Mouse (Mus musculus): ENCODE measurements at regions not wholly inside any gene's neighbourhood (a gene's known extent, or its start where the extent isn't known, plus 50 kb on each side); places are given as distances from the start of the nearest gene placed in this dataset.
"Not testable (repeated sequence)": the region's sequence is repeated elsewhere in the genome, so short reads cannot be mapped to it uniquely, and the experiment has no call there.

DNA sequence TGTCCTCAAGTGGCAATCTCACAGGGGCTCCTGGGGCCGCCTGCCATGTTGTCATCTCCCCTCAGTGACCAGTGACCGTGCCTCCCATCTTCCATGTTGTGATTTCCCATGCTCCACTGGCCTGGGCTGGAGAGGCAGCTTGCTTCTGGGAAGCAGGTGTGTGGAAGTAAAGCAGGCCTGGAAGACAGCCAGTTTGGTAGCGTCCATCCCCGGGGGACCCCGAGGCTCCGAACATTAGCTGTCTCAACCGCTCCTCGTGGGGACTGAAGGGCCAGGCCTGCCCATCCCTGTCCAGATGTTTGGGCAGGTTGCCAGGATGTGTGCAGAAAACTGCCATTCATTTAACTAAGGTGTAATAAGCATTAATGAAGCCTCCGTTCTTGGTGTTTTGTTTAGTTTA is 307.1 kb upstream of the 3110018I06Rik start:
- Histone ChIP-seq H3K9ac (replicated peaks) (no peak overlapping the region), H3K36me3 (no peaks in the 10 kb centered on the region), H3K4me3 (replicated peaks) (no peak overlapping the region), H3K4me1 (replicated peaks) (peaks cover 10% of the 10 kb centered on the region; the same call in 1 of the 2 replicates), H3K27ac (no peak overlapping the region), H3K27me3 (no peaks in the 10 kb centered on the region), H3K4me2 (replicated peaks) (no peak overlapping the region), H3K9me3 (no peaks in the 10 kb centered on the region)
- WGBS, result 86% methylated on average over 9 of the region's 9 CpGs
- no peak for ATAC-seq

DNA sequence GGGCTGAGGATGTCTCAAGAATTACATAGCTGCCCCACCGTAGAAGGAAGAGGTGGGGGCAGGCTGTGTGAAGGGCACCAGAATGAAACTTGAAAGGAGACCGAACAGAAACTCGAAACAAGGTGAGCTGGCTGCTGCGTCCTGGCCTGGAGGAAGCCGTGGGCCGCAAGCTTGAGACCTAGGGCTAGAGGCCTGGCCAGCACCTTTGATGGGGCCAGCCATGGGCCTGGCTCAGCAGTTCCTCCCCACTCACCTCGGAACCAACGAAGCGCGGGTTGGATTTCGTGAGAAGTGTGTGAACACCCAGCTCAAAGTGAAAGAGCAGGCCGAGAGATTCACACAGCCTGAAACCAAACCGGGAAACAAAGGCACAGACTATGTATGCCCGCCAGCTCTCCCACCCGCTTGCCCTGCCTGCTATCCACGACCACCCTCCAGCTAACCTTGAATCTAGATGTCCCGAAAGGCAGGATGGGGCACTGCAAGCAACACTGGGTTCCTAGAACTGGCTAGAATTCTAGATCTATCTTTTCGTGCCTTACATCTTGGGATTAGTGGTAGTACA is 306.3 kb upstream of the 3110018I06Rik start:
- no peak for ATAC-seq
- 90% methylated on average over 18 of the region's 18 CpGs for WGBS
- Histone ChIP-seq H3K9ac (replicated peaks) (no peak overlapping the region), H3K4me3 (replicated peaks) (no peak overlapping the region), H3K27me3 (no peaks in the 10 kb centered on the region), H3K4me1 (replicated peaks) (peaks cover 10% of the 10 kb centered on the region; the same call in 1 of the 2 replicates), H3K9me3 (no peaks in the 10 kb centered on the region), H3K4me2 (replicated peaks) (no peak overlapping the region), H3K36me3 (no peaks in the 10 kb centered on the region), H3K27ac (no peak overlapping the region)

DNA sequence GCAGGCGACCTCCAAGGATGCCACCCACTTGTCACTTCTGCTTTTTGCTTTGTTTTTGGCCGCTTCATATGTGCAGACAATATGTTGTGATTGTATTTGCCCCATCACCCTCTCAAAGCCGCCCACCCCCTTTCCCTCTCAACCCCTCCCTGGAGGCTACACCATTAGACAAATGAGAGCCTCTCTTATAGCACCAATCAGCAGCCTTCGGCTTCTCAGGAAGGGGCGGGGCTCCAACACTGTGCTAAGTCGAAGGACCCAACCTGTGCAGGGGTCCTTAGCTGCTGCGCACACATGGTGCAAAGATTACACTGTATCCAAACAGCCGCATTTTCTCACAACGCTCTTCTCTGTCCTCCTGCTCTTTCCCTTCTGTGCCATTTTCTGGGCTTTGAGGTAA is 305.1 kb upstream of the 3110018I06Rik start:
- H3K27me3 ChIP-seq, result no peaks in the 10 kb centered on the region
- 0 out of 2 replicates have a peak, but pooled peaks have one; percentile 45 for ATAC-seq
- peak overlapping the region; percentile 5; the same call in 1 of the 2 replicates for H3K4me2 ChIP-seq (replicated peaks)
- H3K4me3 ChIP-seq (replicated peaks), result no peak overlapping the region
- H3K4me1 ChIP-seq (replicated peaks), result peaks cover 10% of the 10 kb centered on the region; the same call in 1 of the 2 replicates
- no peak overlapping the region for H3K27ac ChIP-seq
- 57% methylated on average over 9 of the region's 9 CpGs for WGBS
- H3K36me3 ChIP-seq, result no peaks in the 10 kb centered on the region
- no peak overlapping the region for H3K9ac ChIP-seq (replicated peaks)
- no peaks in the 10 kb centered on the region for H3K9me3 ChIP-seq

DNA sequence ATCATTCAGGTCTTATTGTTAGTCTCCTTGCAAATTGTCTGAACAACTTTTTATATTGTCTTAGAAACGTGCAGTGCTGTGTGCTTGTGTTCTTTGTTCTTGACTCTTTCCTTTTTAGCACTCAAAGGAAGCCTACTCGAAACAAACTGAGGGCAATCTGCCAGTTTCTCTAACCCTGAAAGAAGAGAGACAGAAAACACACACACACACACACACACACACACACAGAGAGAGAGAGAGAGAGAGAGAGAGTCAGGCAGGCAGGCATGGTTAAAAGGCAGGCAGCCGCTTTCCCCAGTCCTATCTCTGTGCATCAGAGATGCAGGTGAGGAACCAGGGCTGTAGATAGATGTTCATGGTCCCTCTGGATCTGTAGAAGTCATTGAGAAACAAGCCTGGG is 304.0 kb upstream of the 3110018I06Rik start:
- 44% methylated on average over 3 of the region's 3 CpGs for WGBS

GRCm38 (mm10) chr12:107186361-107186760 is 302.1 kb upstream of the 3110018I06Rik start:
- Histone ChIP-seq H3K27me3 (no peaks in the 10 kb centered on the region), H3K4me3 (replicated peaks) (no peak overlapping the region), H3K4me1 (replicated peaks) (peaks cover 10% of the 10 kb centered on the region; the same call in 1 of the 2 replicates), H3K4me2 (replicated peaks) (no peak overlapping the region), H3K36me3 (no peaks in the 10 kb centered on the region), H3K9ac (replicated peaks) (no peak overlapping the region), H3K9me3 (no peaks in the 10 kb centered on the region), H3K27ac (no peak overlapping the region)
- ATAC-seq, result no peak
- 84% methylated on average over 6 of the region's 6 CpGs for WGBS

More for the DNA sequence above, 304.0 kb upstream of the 3110018I06Rik start:
- Histone ChIP-seq H3K27me3 (no peaks in the 10 kb centered on the region), H3K36me3 (no peaks in the 10 kb centered on the region), H3K9me3 (no peaks in the 10 kb centered on the region), H3K9ac (replicated peaks) (no peak overlapping the region), H3K27ac (no peak overlapping the region), H3K4me1 (replicated peaks) (peaks cover 10% of the 10 kb centered on the region; the same call in 1 of the 2 replicates), H3K4me3 (replicated peaks) (no peak overlapping the region), H3K4me2 (replicated peaks) (no peak overlapping the region)
- no peak for ATAC-seq

GRCm38 (mm10) chr12:107188055-107188454 is 300.4 kb upstream of the 3110018I06Rik start:
- no peaks in the 10 kb centered on the region for H3K27me3 ChIP-seq
- H3K4me3 ChIP-seq (replicated peaks), result no peak overlapping the region
- no peaks in the 10 kb centered on the region for H3K9me3 ChIP-seq
- no peaks in the 10 kb centered on the region for H3K36me3 ChIP-seq
- peaks cover 9% of the 10 kb centered on the region; the same call in 1 of the 2 replicates for H3K4me1 ChIP-seq (replicated peaks)
- no peak overlapping the region for H3K4me2 ChIP-seq (replicated peaks)
- WGBS, result 90% methylated on average over 5 of the region's 5 CpGs
- ATAC-seq, result no peak
- H3K9ac ChIP-seq (replicated peaks), result no peak overlapping the region
- H3K27ac ChIP-seq, result no peak overlapping the region

GRCm38 (mm10) chr12:107198389-107199018 is 289.9 kb upstream of the 3110018I06Rik start:
- no peaks in the 10 kb centered on the region for H3K4me1 ChIP-seq (replicated peaks)
- H3K4me2 ChIP-seq (replicated peaks), result no peak overlapping the region
- no peaks in the 10 kb centered on the region for H3K27me3 ChIP-seq
- H3K36me3 ChIP-seq, result no peaks in the 10 kb centered on the region
- WGBS, result 80% methylated on average over 2 of the region's 2 CpGs
- ATAC-seq, result no peak
- H3K9me3 ChIP-seq, result no peaks in the 10 kb centered on the region
- H3K9ac ChIP-seq (replicated peaks), result no peak overlapping the region
- H3K4me3 ChIP-seq (replicated peaks), result no peak overlapping the region
- no peak overlapping the region for H3K27ac ChIP-seq

GRCm38 (mm10) chr12:107200903-107201302 is 287.5 kb upstream of the 3110018I06Rik start:
- WGBS, result 74% methylated on average over 4 of the region's 4 CpGs
- H3K9me3 ChIP-seq, result no peaks in the 10 kb centered on the region

GRCm38 (mm10) chr12:107208826-107209225 is 279.6 kb upstream of the 3110018I06Rik start:
- not testable (repeated sequence) for H3K27me3 ChIP-seq; H3K27ac ChIP-seq; H3K9ac ChIP-seq (replicated peaks); H3K9me3 ChIP-seq; H3K4me1 ChIP-seq (replicated peaks); H3K36me3 ChIP-seq; H3K4me2 ChIP-seq (replicated peaks); H3K4me3 ChIP-seq (replicated peaks); ATAC-seq
- WGBS, result 68% methylated on average over 6 of the region's 6 CpGs

More at GRCm38 (mm10) chr12:107200903-107201302, 287.5 kb upstream of the 3110018I06Rik start:
- no peaks in the 10 kb centered on the region for H3K27me3 ChIP-seq
- H3K4me1 ChIP-seq (replicated peaks), result no peaks in the 10 kb centered on the region
- H3K36me3 ChIP-seq, result no peaks in the 10 kb centered on the region
- ATAC-seq, result no peak
- H3K9ac ChIP-seq (replicated peaks), result no peak overlapping the region
- H3K27ac ChIP-seq, result no peak overlapping the region
- no peak overlapping the region for H3K4me2 ChIP-seq (replicated peaks)
- no peak overlapping the region for H3K4me3 ChIP-seq (replicated peaks)

DNA sequence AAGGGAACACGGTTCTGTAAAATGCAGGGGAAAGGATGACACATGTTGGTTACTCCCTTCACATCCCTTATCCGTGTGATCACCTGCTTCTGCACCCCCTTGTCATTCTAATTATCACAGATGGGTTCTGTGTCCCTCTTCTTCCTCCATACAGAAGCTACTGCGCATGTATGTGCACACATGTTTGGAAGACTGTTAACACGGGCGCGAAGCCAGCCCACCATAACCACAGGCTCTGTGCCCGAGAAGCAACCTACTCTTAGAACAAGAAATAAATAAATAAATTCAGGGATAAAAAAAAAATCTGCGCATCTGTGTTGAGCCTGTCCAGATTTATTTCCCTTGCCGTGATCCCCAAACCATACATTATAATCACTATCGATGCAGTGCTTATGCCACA is 275.6 kb upstream of the 3110018I06Rik start:
- no peaks in the 10 kb centered on the region for H3K36me3 ChIP-seq
- no peaks in the 10 kb centered on the region for H3K27me3 ChIP-seq
- 92% methylated on average over 10 of the region's 10 CpGs for WGBS
- H3K4me3 ChIP-seq (replicated peaks), result no peak overlapping the region
- no peak overlapping the region for H3K9ac ChIP-seq (replicated peaks)
- H3K4me2 ChIP-seq (replicated peaks), result no peak overlapping the region
- no peak overlapping the region for H3K27ac ChIP-seq
- H3K9me3 ChIP-seq, result no peaks in the 10 kb centered on the region
- ATAC-seq, result no peak
- peaks cover 11% of the 10 kb centered on the region for H3K4me1 ChIP-seq (replicated peaks)

- H3K36me3 ChIP-seq, result no peaks in the 10 kb centered on the region
- no peak overlapping the region for H3K9ac ChIP-seq (replicated peaks)
- H3K9me3 ChIP-seq, result no peaks in the 10 kb centered on the region
- H3K27ac ChIP-seq, result no peak overlapping the region
- no peaks in the 10 kb centered on the region for H3K27me3 ChIP-seq
- H3K4me3 ChIP-seq (replicated peaks), result no peak overlapping the region
- 0 out of 2 replicates have a peak, but pooled peaks have one; percentile 20 for ATAC-seq
- 38% methylated on average over 8 of the region's 8 CpGs for WGBS
- H3K4me1 ChIP-seq (replicated peaks), result peaks cover 11% of the 10 kb centered on the region
- no peak overlapping the region for H3K4me2 ChIP-seq (replicated peaks)
Measured at GRCm38 (mm10) chr12:107216119-107216518, 272.3 kb upstream of the 3110018I06Rik start.

DNA sequence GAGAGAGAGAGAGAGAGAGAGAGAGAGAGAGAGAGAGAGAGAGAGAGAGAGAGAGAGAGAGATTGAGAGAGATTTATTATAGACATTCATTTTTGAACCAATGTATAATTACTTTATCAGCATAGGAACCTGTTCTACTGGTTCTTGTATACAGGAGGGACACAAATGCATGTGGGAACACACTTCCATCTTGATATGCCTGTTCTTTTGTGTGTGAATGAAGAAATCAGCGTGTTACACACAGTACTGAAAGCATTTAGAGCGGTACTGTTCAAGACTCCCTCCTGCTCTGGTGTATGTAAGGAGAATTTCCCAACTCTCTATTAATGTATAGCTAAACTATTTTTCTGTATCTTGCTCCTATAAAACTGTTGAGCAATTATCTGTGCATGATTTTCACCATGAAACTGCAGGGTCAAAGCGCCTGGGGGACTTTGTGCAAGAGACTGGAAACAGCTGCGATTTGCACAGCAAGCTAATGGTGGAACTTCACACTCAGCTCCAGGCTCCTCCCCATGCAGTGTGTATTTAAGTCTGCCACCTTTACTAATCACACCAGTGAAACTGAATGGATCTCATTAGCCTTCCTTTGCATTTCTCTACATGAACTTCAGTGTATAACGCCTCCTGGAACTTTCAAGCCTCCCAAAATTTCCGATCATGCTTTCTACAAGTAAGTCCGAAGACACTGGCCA is 267.0 kb upstream of the 3110018I06Rik start:
- Histone ChIP-seq H3K9me3 (no peaks in the 10 kb centered on the region), H3K36me3 (no peaks in the 10 kb centered on the region), H3K4me3 (replicated peaks) (no peak overlapping the region), H3K4me1 (replicated peaks) (peaks cover 2% of the 10 kb centered on the region), H3K9ac (replicated peaks) (no peak overlapping the region), H3K27me3 (no peaks in the 10 kb centered on the region), H3K27ac (no peak overlapping the region), H3K4me2 (replicated peaks) (no peak overlapping the region)
- ATAC-seq, result no peak
- 83% methylated on average over 7 of the region's 7 CpGs for WGBS
